Mouse (Mus musculus): ENCODE results near the gene Akap8. TPM values are rescaled to one million over a fixed set of nuclear protein-coding genes. Genes with fewer than 3 reads are reported as not detected.

The Akap8 gene
- polyA plus RNA-seq, 1 experiment = not detected

GRCm38 (mm10) chr17:32283341-32283740 is 37.7 kb downstream of the Akap8 start:
- H3K4me1 ChIP-seq (ENCODE audit: control insufficient read depth, insufficient read depth, low read length) = peaks cover 5% of the 10 kb centered on the region
- WGBS = 2% methylated on average over 7 of the region's 7 CpGs
- H3K4me3 ChIP-seq (ENCODE audit: insufficient read depth, low read depth, low read length) = peak overlapping the region; percentile 66
- peak overlapping the region; percentile 10; the same call in 1 of the 2 replicates for H3K27ac ChIP-seq (ENCODE audit: insufficient read depth, low read depth, low read length)
- TF ChIP-seq CTCF (IDR thresholded peaks at IDR 0.05; ENCODE audit: insufficient read depth, low read depth, low read length) (no peak), POLR2A (IDR thresholded peaks at IDR 0.05; ENCODE audit: insufficient read depth, low read depth, low read length) (no peak)

GRCm38 (mm10) chr17:32281611-32282310 is 39.3 kb downstream of the Akap8 start:
- Histone ChIP-seq H3K27ac (ENCODE audit: insufficient read depth, low read depth, low read length) (no peak overlapping the region), H3K4me1 (ENCODE audit: control insufficient read depth, insufficient read depth, low read length) (peaks cover 5% of the 10 kb centered on the region), H3K4me3 (ENCODE audit: insufficient read depth, low read depth, low read length) (no peak overlapping the region)
- TF ChIP-seq CTCF (IDR thresholded peaks at IDR 0.05; ENCODE audit: insufficient read depth, low read depth, low read length) (no peak), POLR2A (IDR thresholded peaks at IDR 0.05; ENCODE audit: insufficient read depth, low read depth, low read length) (no peak)
- WGBS = 42% methylated on average over 4 of the region's 4 CpGs

GRCm38 (mm10) chr17:32281126-32281525 is 39.9 kb downstream of the Akap8 start:
- TF ChIP-seq CTCF (IDR thresholded peaks at IDR 0.05; ENCODE audit: insufficient read depth, low read depth, low read length) = no peak
- TF ChIP-seq POLR2A (IDR thresholded peaks at IDR 0.05; ENCODE audit: insufficient read depth, low read depth, low read length) = no peak
- Histone ChIP-seq H3K4me3 (ENCODE audit: insufficient read depth, low read depth, low read length) (no peak overlapping the region), H3K4me1 (ENCODE audit: control insufficient read depth, insufficient read depth, low read length) (peaks cover 5% of the 10 kb centered on the region), H3K27ac (ENCODE audit: insufficient read depth, low read depth, low read length) (no peak overlapping the region)
- 82% methylated on average over 2 of the region's 2 CpGs for WGBS

- H3K4me1 ChIP-seq (ENCODE audit: control insufficient read depth, insufficient read depth, low read length) = peaks cover 5% of the 10 kb centered on the region
- no peak overlapping the region for H3K4me3 ChIP-seq (ENCODE audit: insufficient read depth, low read depth, low read length)
- H3K27ac ChIP-seq (ENCODE audit: insufficient read depth, low read depth, low read length) = no peak overlapping the region
- TF ChIP-seq POLR2A (IDR thresholded peaks at IDR 0.05; ENCODE audit: insufficient read depth, low read depth, low read length) = no peak
- no peak for TF ChIP-seq CTCF (IDR thresholded peaks at IDR 0.05; ENCODE audit: insufficient read depth, low read depth, low read length)
- WGBS = 53% methylated on average over 3 of the region's 3 CpGs
Measured at GRCm38 (mm10) chr17:32280575-32280974, 40.5 kb downstream of the Akap8 start.

- no peak overlapping the region for H3K4me3 ChIP-seq (ENCODE audit: insufficient read depth, low read depth, low read length)
- peaks cover 5% of the 10 kb centered on the region for H3K4me1 ChIP-seq (ENCODE audit: control insufficient read depth, insufficient read depth, low read length)
- TF ChIP-seq POLR2A (IDR thresholded peaks at IDR 0.05; ENCODE audit: insufficient read depth, low read depth, low read length) (no peak), CTCF (IDR thresholded peaks at IDR 0.05; ENCODE audit: insufficient read depth, low read depth, low read length) (no peak)
- WGBS = 42% methylated on average over 1 of the region's 1 CpGs
- H3K27ac ChIP-seq (ENCODE audit: insufficient read depth, low read depth, low read length) = no peak overlapping the region
Measured at GRCm38 (mm10) chr17:32277201-32277600, 43.8 kb downstream of the Akap8 start.

GRCm38 (mm10) chr17:32275568-32275967 is 45.5 kb downstream of the Akap8 start:
- H3K4me3 ChIP-seq (ENCODE audit: insufficient read depth, low read depth, low read length) = no peak overlapping the region
- 56% methylated on average over 3 of the region's 3 CpGs for WGBS
- no peak overlapping the region for H3K27ac ChIP-seq (ENCODE audit: insufficient read depth, low read depth, low read length)
- no peaks in the 10 kb centered on the region for H3K4me1 ChIP-seq (ENCODE audit: control insufficient read depth, insufficient read depth, low read length)
- TF ChIP-seq CTCF (IDR thresholded peaks at IDR 0.05; ENCODE audit: insufficient read depth, low read depth, low read length) = no peak
- no peak for TF ChIP-seq POLR2A (IDR thresholded peaks at IDR 0.05; ENCODE audit: insufficient read depth, low read depth, low read length)

DNA sequence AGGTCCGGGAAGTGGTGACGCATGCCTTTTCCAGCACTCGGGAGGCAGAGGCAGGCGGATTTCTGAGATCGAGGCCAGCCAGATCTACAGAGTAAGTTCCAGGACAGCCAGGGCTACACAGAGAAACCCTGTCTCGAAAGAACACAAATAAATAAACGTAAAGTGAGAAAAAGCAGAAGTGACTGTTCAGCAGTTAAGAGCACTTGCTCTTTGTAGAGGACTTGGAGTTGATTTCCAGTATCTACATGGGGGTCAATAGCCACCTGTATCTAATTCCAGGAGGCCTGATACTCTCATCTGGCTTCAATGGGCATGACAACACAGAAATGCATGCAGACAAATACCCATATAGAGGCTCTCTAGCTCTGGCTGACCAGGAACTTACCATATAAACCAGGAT is 51.9 kb downstream of the Akap8 start:
- Histone ChIP-seq H3K4me3 (ENCODE audit: insufficient read depth, low read depth, low read length) (no peak overlapping the region), H3K27ac (ENCODE audit: insufficient read depth, low read depth, low read length) (no peak overlapping the region), H3K4me1 (ENCODE audit: control insufficient read depth, insufficient read depth, low read length) (peaks cover 4% of the 10 kb centered on the region; the same call in 1 of the 2 replicates)
- WGBS = 85% methylated on average over 7 of the region's 7 CpGs
- no peak for TF ChIP-seq CTCF (IDR thresholded peaks at IDR 0.05; ENCODE audit: insufficient read depth, low read depth, low read length)
- TF ChIP-seq POLR2A (IDR thresholded peaks at IDR 0.05; ENCODE audit: insufficient read depth, low read depth, low read length) = no peak

- TF ChIP-seq POLR2A (IDR thresholded peaks at IDR 0.05; ENCODE audit: insufficient read depth, low read depth, low read length) = no peak
- TF ChIP-seq CTCF (IDR thresholded peaks at IDR 0.05; ENCODE audit: insufficient read depth, low read depth, low read length) = no peak
- 30% methylated on average over 3 of the region's 3 CpGs for WGBS
- H3K27ac ChIP-seq (ENCODE audit: insufficient read depth, low read depth, low read length) = 0 out of 2 replicates have a peak overlapping the region, but pooled peaks have one; percentile 28
- no peak overlapping the region for H3K4me3 ChIP-seq (ENCODE audit: insufficient read depth, low read depth, low read length)
- H3K4me1 ChIP-seq (ENCODE audit: control insufficient read depth, insufficient read depth, low read length) = peaks cover 4% of the 10 kb centered on the region; the same call in 1 of the 2 replicates
Measured at GRCm38 (mm10) chr17:32268540-32268960, 52.5 kb downstream of the Akap8 start.

DNA sequence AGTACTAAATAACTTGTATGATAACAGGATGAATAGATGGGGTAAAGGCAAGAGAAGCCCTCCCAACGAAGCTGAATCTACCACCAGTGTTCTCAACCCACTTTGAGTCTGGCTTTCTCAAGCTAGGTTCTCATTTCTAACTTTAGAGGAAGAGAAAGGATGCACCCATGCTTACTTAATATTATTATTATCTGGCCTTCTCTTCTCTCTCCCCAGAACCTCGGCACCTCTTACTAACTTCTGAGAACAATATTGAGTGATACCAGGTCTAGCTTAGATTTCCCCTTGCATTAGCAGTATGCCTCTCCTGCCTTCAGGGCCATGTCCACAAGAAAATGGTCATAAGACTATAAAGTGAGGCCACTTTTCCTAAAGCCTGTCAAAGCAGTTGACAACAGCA is 52.9 kb downstream of the Akap8 start:
- 18% methylated on average over 2 of the region's 2 CpGs for WGBS
- TF ChIP-seq CTCF (IDR thresholded peaks at IDR 0.05; ENCODE audit: insufficient read depth, low read depth, low read length) (no peak), POLR2A (IDR thresholded peaks at IDR 0.05; ENCODE audit: insufficient read depth, low read depth, low read length) (no peak)
- Histone ChIP-seq H3K27ac (ENCODE audit: insufficient read depth, low read depth, low read length) (0 out of 2 replicates have a peak overlapping the region, but pooled peaks have one; percentile 28), H3K4me1 (ENCODE audit: control insufficient read depth, insufficient read depth, low read length) (peaks cover 5% of the 10 kb centered on the region; the same call in 1 of the 2 replicates), H3K4me3 (ENCODE audit: insufficient read depth, low read depth, low read length) (no peak overlapping the region)
